Mouse (Mus musculus): Measurements from ENCODE around the gene Kcnc1.

DNA sequence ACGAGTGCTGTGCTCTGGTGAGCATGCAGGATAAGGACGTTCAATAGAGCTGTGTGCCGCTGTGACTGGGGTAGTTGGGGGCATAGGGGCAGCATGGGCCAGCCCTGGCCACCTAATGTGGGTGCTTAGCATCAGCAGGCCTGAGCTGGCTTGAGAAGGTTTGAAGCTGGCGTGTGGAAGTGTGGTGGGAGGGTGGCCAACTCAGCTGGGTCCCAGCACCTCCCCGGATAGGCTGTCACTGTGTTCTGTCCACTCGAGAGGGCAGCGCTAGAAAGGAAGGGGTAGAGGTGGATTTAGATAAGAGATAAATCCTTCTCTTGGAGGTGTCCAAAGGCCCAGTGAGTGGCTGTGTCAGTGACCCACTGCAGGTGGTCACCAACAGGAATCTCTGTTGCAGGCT, 21.2 kb downstream of the Kcnc1 start:
- TF ChIP-seq CTCF (IDR thresholded peaks at IDR 0.05; ENCODE audit: low read depth) (no peak), EP300 (IDR thresholded peaks at IDR 0.05; ENCODE audit: low read depth) (no peak)

Measured in liver, embryonic 14.5 days (tissue).